Mouse (Mus musculus) layer of hippocampus, postnatal 36 days (tissue): Measurements from ENCODE around the gene Ppox. TPM values are rescaled to one million over a fixed set of nuclear protein-coding genes. Genes with fewer than 3 reads are reported as not detected.

Experiments used
- DNase-seq, 2 experiments: peaks; one replicate each; pipeline ENCODE4 v3.0.0; 2022
- total RNA-seq, 2 experiments: library from RNA; stranded (reverse); gene quantifications; 2 replicates each; pipeline ENCODE4 v1.2.3; 2021

The Ppox gene
- total RNA-seq, 2 experiments from 2014 or later: 28.0 to 31.4 TPM

DNA sequence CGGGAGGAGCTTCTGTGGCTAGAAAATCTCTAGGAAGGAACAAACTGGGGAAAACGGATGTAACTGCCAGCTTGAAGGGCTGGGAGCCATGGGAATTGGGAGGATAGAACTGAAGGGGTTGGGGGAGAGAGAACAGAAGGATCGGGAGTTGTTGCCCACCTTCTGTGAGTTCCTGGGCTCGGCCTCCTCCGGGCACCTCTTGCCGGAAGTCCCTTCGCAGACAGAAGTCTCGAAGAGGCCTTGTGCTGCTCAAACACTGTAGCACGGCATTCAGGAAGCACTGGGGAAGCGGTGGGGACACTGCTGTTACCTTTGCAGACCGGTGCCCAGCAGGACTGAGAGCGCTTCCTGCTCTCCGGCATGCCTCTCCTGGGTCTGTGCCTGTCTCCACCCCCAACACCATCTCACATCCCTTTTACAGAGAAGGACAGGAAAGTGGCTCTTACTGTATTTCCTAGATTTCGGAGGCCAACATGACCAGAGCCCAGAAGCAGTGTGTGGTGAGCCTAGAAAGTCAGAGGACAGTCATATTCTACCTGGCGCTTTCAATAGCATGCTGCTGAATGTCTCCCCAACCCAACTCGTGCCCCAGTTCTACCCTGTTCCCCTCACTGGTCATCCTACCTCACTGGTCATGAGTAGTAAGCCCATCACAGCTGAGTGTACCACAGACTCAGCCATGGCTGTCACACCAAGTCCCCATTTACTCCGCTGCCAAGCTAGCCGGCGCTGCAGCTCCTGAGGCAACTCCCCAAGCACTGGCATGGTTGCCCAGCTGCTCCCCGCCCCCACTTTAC is 4.3 kb upstream of the Ppox start:
- DNase-seq: no peak

DNA sequence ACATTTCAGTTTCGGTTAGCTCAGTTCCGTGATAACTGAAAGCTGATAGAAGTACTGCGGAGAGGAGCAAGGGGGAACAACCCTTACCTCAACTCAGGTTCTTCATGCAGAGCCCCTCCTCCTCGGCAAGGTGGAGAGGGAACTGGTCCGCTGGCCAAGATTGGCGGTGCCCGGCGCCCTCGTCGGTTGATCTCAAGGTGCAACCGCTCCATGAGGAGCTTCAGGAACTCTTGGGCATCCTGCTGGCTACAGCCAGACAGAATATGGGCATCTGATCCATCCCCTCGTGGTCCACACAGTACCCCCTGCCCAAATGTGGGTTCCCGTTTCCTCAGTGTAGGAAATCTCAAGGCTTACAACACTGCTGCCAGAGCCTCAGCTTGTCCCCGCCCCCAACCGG is 3.5 kb upstream of the Ppox start:
- no peak for DNase-seq

- DNase-seq: no peak
Measured at GRCm38 (mm10) chr1:171283188-171284160, 2.5 kb upstream of the Ppox start.

- DNase-seq: no peak
Measured at GRCm38 (mm10) chr1:171282086-171282805, 1.3 kb upstream of the Ppox start.

GRCm38 (mm10) chr1:171281528-171281923 is 540 bp upstream of the Ppox start:
- peak in 1 of 2 experiments; percentile 78 for DNase-seq

DNA sequence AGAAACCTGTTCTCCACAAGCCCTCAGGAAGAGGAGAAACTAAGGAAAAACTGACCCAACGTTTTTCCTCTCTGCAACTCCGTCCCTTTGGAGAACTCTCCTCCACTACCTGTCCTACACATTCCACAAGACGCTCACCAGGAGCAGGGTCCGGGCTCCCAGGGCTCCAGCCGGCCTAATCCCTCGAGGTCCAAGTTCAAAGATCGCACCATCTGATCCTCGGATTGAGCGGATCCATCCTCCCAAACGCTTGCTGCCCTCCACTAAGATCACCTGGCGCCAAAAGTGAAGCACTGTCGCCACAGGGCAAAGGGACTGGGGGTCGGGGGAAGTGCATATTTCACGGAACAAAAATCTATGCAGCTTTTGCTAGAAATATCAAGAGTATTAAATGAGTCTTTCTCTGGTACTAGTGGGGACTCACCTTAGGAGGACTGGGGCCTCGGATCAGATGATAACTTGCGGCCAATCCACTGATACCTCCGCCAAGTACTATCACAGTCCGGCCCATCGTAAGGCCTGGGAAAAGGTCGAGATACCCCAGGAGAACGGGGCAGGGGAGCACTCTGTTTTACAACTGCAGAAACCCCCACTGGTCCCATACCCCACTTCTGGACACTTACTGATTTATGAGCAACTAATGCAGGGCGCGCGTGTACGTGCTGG is 603 bp downstream of the Ppox start:
- no peak for DNase-seq

GRCm38 (mm10) chr1:171279721-171280120 is 1.3 kb downstream of the Ppox start:
- no peak for DNase-seq

DNA sequence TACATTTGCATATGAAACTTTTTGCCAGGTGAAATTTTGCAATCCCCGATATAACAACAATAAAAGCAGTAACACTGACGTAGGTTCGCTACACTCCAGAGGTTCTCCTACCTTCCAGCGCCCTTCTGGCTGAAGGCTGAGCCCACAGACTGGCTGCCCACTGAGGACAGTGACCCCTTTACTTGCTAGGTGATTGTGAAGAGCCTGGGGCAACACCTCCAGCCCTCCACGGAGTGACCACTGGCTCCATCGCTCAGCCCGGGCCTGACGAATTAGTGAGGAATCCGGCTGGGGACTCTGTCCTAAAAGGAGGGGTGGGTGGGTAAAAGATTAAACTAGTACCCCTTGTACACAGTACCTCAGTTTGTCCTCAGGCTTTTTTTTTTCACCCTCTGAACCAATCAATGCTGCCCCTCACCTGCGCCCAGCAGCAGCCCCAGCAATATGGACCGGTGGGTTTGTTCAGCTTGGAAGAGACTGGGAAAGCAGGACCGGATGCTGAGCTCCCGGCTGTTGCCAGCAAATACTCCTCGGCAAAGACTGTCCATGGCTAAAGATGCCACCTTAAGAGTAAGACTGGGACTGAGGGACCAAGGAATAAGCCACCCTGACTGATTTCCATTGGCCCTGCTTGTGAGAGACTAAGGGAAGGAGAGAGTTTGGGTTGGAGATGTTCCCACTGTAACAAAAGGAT is 1.8 kb downstream of the Ppox start:
- DNase-seq: no peak

DNA sequence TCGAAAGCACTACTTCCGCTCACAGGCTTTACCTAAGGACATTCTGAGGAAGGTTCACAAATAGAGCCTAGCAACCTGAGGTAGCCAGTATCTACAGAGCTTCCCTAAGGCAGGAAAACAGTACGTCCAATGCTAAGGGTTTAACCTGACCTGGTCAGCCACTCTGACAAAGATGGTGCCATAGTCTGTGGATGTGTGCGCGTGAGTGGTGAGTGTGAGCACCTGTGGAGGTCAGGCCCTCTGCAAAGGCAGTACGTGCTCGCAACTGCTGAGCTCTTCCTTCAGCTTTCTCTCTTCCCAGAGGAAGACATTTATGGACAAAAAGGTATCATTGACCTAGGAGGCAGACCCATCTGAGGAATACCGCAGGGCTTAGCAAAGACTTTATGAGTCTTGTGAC is 2.5 kb downstream of the Ppox start:
- no peak for DNase-seq

GRCm38 (mm10) chr1:171277736-171278135 is 3.2 kb downstream of the Ppox start:
- no peak for DNase-seq

DNA sequence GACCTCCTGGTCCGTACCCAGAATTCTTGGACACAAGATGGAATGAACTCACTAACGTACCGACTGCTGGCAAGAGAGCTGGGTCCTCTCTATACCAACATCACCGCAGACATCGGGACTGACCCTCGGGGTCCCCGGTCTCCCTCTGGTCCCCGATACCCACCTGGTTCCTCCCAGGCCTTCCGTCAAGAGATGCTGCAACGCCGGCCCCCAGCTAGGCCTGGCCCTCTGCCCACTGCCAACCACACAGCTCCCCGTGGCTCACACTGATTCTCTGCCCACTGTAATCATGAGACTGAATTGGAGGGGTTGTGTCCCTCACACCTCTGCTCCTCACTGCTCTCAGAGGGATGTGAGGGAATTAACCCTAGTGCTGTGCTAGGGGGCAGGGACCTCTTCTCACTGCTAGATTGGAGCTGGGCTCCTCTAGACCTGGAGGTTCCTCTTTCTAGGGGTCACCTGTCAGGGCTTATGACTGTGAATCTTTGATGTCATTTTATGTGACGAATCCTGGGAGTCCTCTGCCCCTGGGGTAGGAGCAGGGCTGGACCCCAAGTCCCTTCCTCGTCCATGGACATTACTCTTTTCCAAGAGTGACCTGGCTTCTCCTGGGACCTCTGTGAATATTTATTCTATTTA is 4.8 kb downstream of the Ppox start:
- DNase-seq: no peak

GRCm38 (mm10) chr1:171275144-171275734 is 5.7 kb downstream of the Ppox start:
- DNase-seq: no peak

GRCm38 (mm10) chr1:171274171-171274570 is 6.8 kb downstream of the Ppox start:
- no peak for DNase-seq

- no peak for DNase-seq
Measured at GRCm38 (mm10) chr1:171272086-171272485, 8.9 kb downstream of the Ppox start.

DNA sequence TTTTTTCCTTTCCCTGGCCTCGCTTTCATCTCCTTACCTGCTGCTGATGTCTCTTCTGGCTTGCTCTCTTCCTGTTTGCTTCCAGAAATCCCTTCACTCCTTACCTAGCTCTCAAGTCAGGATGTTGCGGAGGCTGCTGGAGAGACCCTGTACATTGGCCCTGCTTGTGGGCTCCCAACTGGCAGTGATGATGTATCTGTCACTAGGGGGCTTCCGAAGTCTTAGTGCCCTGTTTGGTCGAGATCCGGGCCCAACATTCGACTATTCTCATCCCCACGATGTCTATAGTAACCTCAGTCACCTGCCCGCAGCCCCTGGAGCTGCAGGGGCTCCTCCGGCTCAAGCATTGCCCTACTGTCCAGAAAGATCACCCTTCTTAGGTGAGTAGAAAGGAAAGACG is 9.4 kb downstream of the Ppox start:
- DNase-seq: no peak

- DNase-seq: no peak
Measured at GRCm38 (mm10) chr1:171271196-171271595, 9.8 kb downstream of the Ppox start.

GRCm38 (mm10) chr1:171270573-171270900 is 10.4 kb downstream of the Ppox start:
- DNase-seq: no peak

GRCm38 (mm10) chr1:171269848-171270572 is 11.0 kb downstream of the Ppox start, which contains the start of gene B4galt3:
TSS of gene B4galt3 (plus strand) at chr1:171270328.
- peak; percentile 95 to 96 for DNase-seq

- DNase-seq: no peak
Measured at GRCm38 (mm10) chr1:171268341-171268740, 12.6 kb downstream of the Ppox start.
